Comparison of ENCODE assay signal across 12 mouse cellular contexts in the genomic region with DNA sequence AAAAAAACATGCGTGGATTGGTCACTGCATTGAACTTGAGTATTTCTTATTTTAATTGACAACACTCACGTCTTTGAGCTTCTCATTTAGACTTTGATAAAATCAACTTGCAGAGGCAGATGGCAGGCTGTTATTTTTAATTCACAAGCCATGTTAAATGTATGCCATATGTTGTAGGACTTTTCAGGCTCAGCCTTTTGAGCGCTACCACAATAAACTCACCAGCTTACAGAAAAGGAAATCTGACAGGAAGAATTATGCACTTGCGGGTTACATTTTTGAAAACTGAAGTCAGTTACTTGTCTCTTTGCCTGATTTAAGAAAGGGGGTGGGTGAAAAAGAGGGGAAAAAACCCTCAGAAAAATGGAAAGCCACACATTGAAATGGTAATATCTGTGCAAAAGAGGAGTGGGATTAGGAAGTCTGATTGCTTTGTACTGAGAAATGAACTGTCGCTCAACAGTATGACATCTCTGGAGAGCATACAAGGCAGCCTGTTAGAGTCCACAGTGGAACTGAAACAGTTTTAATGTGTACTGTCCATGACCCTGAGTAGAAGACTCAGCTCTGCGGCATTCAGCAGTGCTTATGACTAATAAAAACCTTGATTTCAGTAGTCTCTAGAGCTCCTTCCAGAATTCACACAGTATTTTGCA.
DNase-seq lines count a peak whose midpoint lies in the region; ATAC-seq lines count a peak whose summit lies in the region.
"Had no signal": no experiment of that assay in that cellular context is flagged by ENCODE, and none has a peak within 500 bp of the region (broad histone marks: within the 10 kb centered on the region; RNA-seq: fewer than 3 reads in every experiment).

No protein-coding gene starts in this region.

- H3K27ac ChIP-seq in forebrain, embryonic 16.5 days (ENCODE audit: low read length) = peak overlapping the region; percentile 68
- H3K27ac ChIP-seq in midbrain, embryonic 13.5 days = no peak overlapping the region
- H3K27ac ChIP-seq in heart, embryonic 11.5 days (ENCODE audit: low read depth, low read length) = no peak overlapping the region
- H3K27ac ChIP-seq: liver, embryonic 12.5 days; stomach, embryonic 15.5 days had no signal

- H3K4me2 ChIP-seq in forebrain, embryonic 16.5 days (ENCODE audit: low read length) = no peak overlapping the region
- no peak overlapping the region for H3K4me2 ChIP-seq in midbrain, embryonic 13.5 days (replicated peaks)
- no peak overlapping the region for H3K4me2 ChIP-seq in heart, embryonic 11.5 days
- H3K4me2 ChIP-seq: liver, embryonic 12.5 days; stomach, embryonic 15.5 days had no signal

- H3K9me3 ChIP-seq in forebrain, embryonic 16.5 days (ENCODE audit: control insufficient read depth, low read length) = peaks cover under 1% of the 10 kb centered on the region; the same call in 1 of the 2 replicates
- H3K9me3 ChIP-seq in midbrain, embryonic 13.5 days = no peaks in the 10 kb centered on the region
- H3K9me3 ChIP-seq in heart, embryonic 11.5 days (replicated peaks; ENCODE audit: control insufficient read depth, low read length) = no peaks in the 10 kb centered on the region
- H3K9me3 ChIP-seq: liver, embryonic 12.5 days; stomach, embryonic 15.5 days had no signal

- H3K4me1 ChIP-seq in forebrain, embryonic 16.5 days (replicated peaks; ENCODE audit: control insufficient read depth, insufficient read depth, low read length) = peaks cover 3% of the 10 kb centered on the region; the same call in 1 of the 2 replicates
- peaks cover 5% of the 10 kb centered on the region; the same call in 1 of the 2 replicates for H3K4me1 ChIP-seq in midbrain, embryonic 13.5 days (replicated peaks)
- H3K4me1 ChIP-seq in heart, embryonic 11.5 days (ENCODE audit: control insufficient read depth, insufficient read depth, low read length) = no peaks in the 10 kb centered on the region
- H3K4me1 ChIP-seq: liver, embryonic 12.5 days; stomach, embryonic 15.5 days had no signal

- no peaks in the 10 kb centered on the region for H3K27me3 ChIP-seq in forebrain, embryonic 16.5 days (replicated peaks; ENCODE audit: control insufficient read depth, insufficient read depth, low read length)
- no peaks in the 10 kb centered on the region for H3K27me3 ChIP-seq in midbrain, embryonic 13.5 days
- no peaks in the 10 kb centered on the region for H3K27me3 ChIP-seq in heart, embryonic 11.5 days (ENCODE audit: control insufficient read depth, insufficient read depth, low read length)
- H3K27me3 ChIP-seq: liver, embryonic 12.5 days; stomach, embryonic 15.5 days had no signal

- ATAC-seq in forebrain, embryonic 16.5 days = peak; percentile 92
- peak; percentile 92 for ATAC-seq in midbrain, embryonic 13.5 days
- ATAC-seq in heart, embryonic 11.5 days (replicated peaks; ENCODE audit: insufficient number of reproducible peaks, low FRiP score, low TSS enrichment) = no peak
- ATAC-seq: liver, embryonic 12.5 days had no signal

- no peak overlapping the region for H3K9ac ChIP-seq in forebrain, embryonic 16.5 days (replicated peaks; ENCODE audit: low read depth, low read length)
- no peak overlapping the region for H3K9ac ChIP-seq in midbrain, embryonic 13.5 days (replicated peaks)
- H3K9ac ChIP-seq in heart, embryonic 11.5 days (ENCODE audit: low read depth, low read length) = no peak overlapping the region
- H3K9ac ChIP-seq: liver, embryonic 12.5 days; stomach, embryonic 15.5 days had no signal

- DNase-seq in left cerebral cortex, adult 11 months (ENCODE audit: low spot score) = peak; percentile 23
- no peak for DNase-seq in left cerebral cortex, postnatal 4 days
- DNase-seq in brain, adult 2 months (ENCODE audit: low read depth, low spot score) = peak; percentile 69
- DNase-seq in thymus, postnatal 10 days (ENCODE audit: low spot score in 2 of 2) = no peak
- DNase-seq: gastrocnemius, postnatal 25 days; heart, postnatal 10 days; lung, postnatal 36 days had no signal

- intact Hi-C loops in left cerebral cortex, postnatal 4 days (cut with DNase I) = no loop called here

- H3K4me3 ChIP-seq in forebrain, embryonic 16.5 days (replicated peaks; ENCODE audit: low read length) = no peak overlapping the region
- H3K4me3 ChIP-seq in midbrain, embryonic 13.5 days (replicated peaks) = no peak overlapping the region
- no peak overlapping the region for H3K4me3 ChIP-seq in heart, embryonic 11.5 days (ENCODE audit: low read depth, low read length)
- H3K4me3 ChIP-seq: liver, embryonic 12.5 days; stomach, embryonic 15.5 days had no signal

- no peaks in the 10 kb centered on the region for H3K36me3 ChIP-seq in forebrain, embryonic 16.5 days (ENCODE audit: control insufficient read depth, insufficient read depth)
- no peaks in the 10 kb centered on the region for H3K36me3 ChIP-seq in midbrain, embryonic 13.5 days
- H3K36me3 ChIP-seq in heart, embryonic 11.5 days (ENCODE audit: control insufficient read depth, insufficient read depth, low read length) = no peaks in the 10 kb centered on the region
- H3K36me3 ChIP-seq: liver, embryonic 12.5 days; stomach, embryonic 15.5 days had no signal

- 35% methylated on average over 6 of the region's 6 CpGs for WGBS in forebrain, embryonic 16.5 days
- 28% methylated on average over 6 of the region's 6 CpGs for WGBS in midbrain, embryonic 13.5 days
- WGBS in heart, embryonic 11.5 days (ENCODE audit: insufficient replicate concordance) = 78% methylated on average over 6 of the region's 6 CpGs

Comparison
In these comparisons a context has a peak if more than half of its experiments do, and no peak if none do; other contexts are left out.
1. DNase-seq: peak in left cerebral cortex, adult 11 months (single experiment) and brain, adult 2 months (single experiment); none in left cerebral cortex, postnatal 4 days (single experiment) and thymus, postnatal 10 days (0 of 2).